Mouse (Mus musculus): ENCODE measurements around the gene Tfap4.

GRCm38 (mm10) chr16:4595527-4595963 lies 35.9 kb upstream of the Tfap4 start:
- TF ChIP-seq CTCF (IDR thresholded peaks at IDR 0.05; ENCODE audit: low read depth, low read length) (no peak), POLR2A (IDR thresholded peaks at IDR 0.05; ENCODE audit: insufficient read depth, low read length) (no peak), EP300 (IDR thresholded peaks at IDR 0.05; ENCODE audit: insufficient read depth, low read depth, low read length) (no peak)
